Mouse (Mus musculus) cerebellum, adult 9-11 months (tissue): ENCODE measurements around the gene L3mbtl4.
"Not testable (repeated sequence)": the region's sequence is repeated elsewhere in the genome, so short reads cannot be mapped to it uniquely, and the experiment has no call there.

ENCODE experiments used
- DNase-seq: peaks from one replicate; pipeline ENCODE4 v3.0.0; 2022

Gene L3mbtl4

GRCm38 (mm10) chr17:68405993-68406392 lies 132.4 kb downstream of the L3mbtl4 start:
- peak; percentile 4 for DNase-seq

GRCm38 (mm10) chr17:68407121-68407520 lies 133.5 kb downstream of the L3mbtl4 start:
- not testable (repeated sequence) for DNase-seq

GRCm38 (mm10) chr17:68422663-68423498 lies 149.3 kb downstream of the L3mbtl4 start:
- DNase-seq: no peak

GRCm38 (mm10) chr17:68433576-68433975 lies 160.0 kb downstream of the L3mbtl4 start:
- no peak for DNase-seq

GRCm38 (mm10) chr17:68450921-68451320 lies 177.3 kb downstream of the L3mbtl4 start:
- DNase-seq: no peak

GRCm38 (mm10) chr17:68461471-68461870 lies 187.9 kb downstream of the L3mbtl4 start:
- no peak for DNase-seq

GRCm38 (mm10) chr17:68467311-68467710 lies 193.7 kb downstream of the L3mbtl4 start:
- DNase-seq: no peak

- DNase-seq: no peak
Observed at GRCm38 (mm10) chr17:68490065-68490691, 216.6 kb downstream of the L3mbtl4 start.

- peak; percentile 7 for DNase-seq
Observed at GRCm38 (mm10) chr17:68492231-68492630, 218.6 kb downstream of the L3mbtl4 start.

GRCm38 (mm10) chr17:68502998-68503397 lies 229.4 kb downstream of the L3mbtl4 start:
- DNase-seq: not testable (repeated sequence)

- peak; percentile 7 for DNase-seq
Observed at GRCm38 (mm10) chr17:68559698-68560097, 286.1 kb downstream of the L3mbtl4 start.

GRCm38 (mm10) chr17:68560264-68560663 lies 286.7 kb downstream of the L3mbtl4 start:
- DNase-seq: no peak

GRCm38 (mm10) chr17:68571806-68572205 lies 298.2 kb downstream of the L3mbtl4 start:
- DNase-seq: no peak

- DNase-seq: no peak
Observed at GRCm38 (mm10) chr17:68585195-68585594, 311.6 kb downstream of the L3mbtl4 start.

GRCm38 (mm10) chr17:68591619-68592018 lies 318.0 kb downstream of the L3mbtl4 start:
- DNase-seq: no peak

- DNase-seq: peak; percentile 6
Observed at GRCm38 (mm10) chr17:68602744-68603143, 329.1 kb downstream of the L3mbtl4 start.

- no peak for DNase-seq
Observed at GRCm38 (mm10) chr17:68607691-68608090, 334.1 kb downstream of the L3mbtl4 start.

GRCm38 (mm10) chr17:68611247-68611646 lies 337.6 kb downstream of the L3mbtl4 start:
- no peak for DNase-seq

- no peak for DNase-seq
Observed at GRCm38 (mm10) chr17:68625281-68625680, 351.7 kb downstream of the L3mbtl4 start.

GRCm38 (mm10) chr17:68629631-68630426 lies 356.2 kb downstream of the L3mbtl4 start:
- no peak for DNase-seq

GRCm38 (mm10) chr17:68631396-68631795 lies 357.8 kb downstream of the L3mbtl4 start:
- no peak for DNase-seq

- DNase-seq: no peak
Observed at GRCm38 (mm10) chr17:68640187-68640586, 366.6 kb downstream of the L3mbtl4 start.

GRCm38 (mm10) chr17:68642521-68643088 lies 369.0 kb downstream of the L3mbtl4 start:
- no peak for DNase-seq
